Mouse (Mus musculus): Measurements from ENCODE around the gene Enthd1. TPM values are rescaled to one million over a fixed set of nuclear protein-coding genes. Genes with fewer than 3 reads are reported as not detected.
A peak's percentile ranks its signal among the peaks of the same experiment; 100 is the strongest.

Gene Enthd1
- polyA plus RNA-seq, 1 experiment, result 0.09 TPM

- H3K27me3 ChIP-seq (ENCODE audit: control insufficient read depth, insufficient read depth, low read length), result no peaks in the 10 kb centered on the region
- WGBS, result 90% methylated on average over 8 of the region's 8 CpGs
- no peaks in the 10 kb centered on the region for H3K36me3 ChIP-seq (ENCODE audit: control insufficient read depth, insufficient read depth, low read length)
- TF ChIP-seq CTCF (IDR thresholded peaks at IDR 0.05; ENCODE audit: borderline replicate concordance, control insufficient read depth, extremely low read depth, insufficient read depth, low read length, poor library complexity), result no peak
- no peak for TF ChIP-seq POLR2A (IDR thresholded peaks at IDR 0.05; ENCODE audit: control insufficient read depth, extremely low read depth, insufficient read depth, low read length, poor library complexity)
- peaks cover 54% of the 10 kb centered on the region for H3K4me1 ChIP-seq (replicated peaks; ENCODE audit: control insufficient read depth, insufficient read depth, low read length)
- no peak overlapping the region for H3K27ac ChIP-seq (ENCODE audit: control insufficient read depth, insufficient read depth, low read length)
- H3K4me3 ChIP-seq (ENCODE audit: control insufficient read depth, insufficient read depth, low read length), result no peak overlapping the region
- DNase-seq, result no peak
These were observed 32.5 kb downstream of the Enthd1 start for GRCm38 (mm10) chr15:80532281-80533072.

GRCm38 (mm10) chr15:80531026-80531425 lies 33.9 kb downstream of the Enthd1 start:
- Histone ChIP-seq H3K36me3 (ENCODE audit: control insufficient read depth, insufficient read depth, low read length) (no peaks in the 10 kb centered on the region), H3K4me3 (ENCODE audit: control insufficient read depth, insufficient read depth, low read length) (no peak overlapping the region), H3K4me1 (replicated peaks; ENCODE audit: control insufficient read depth, insufficient read depth, low read length) (peaks cover 41% of the 10 kb centered on the region), H3K27me3 (ENCODE audit: control insufficient read depth, insufficient read depth, low read length) (no peaks in the 10 kb centered on the region), H3K27ac (ENCODE audit: control insufficient read depth, insufficient read depth, low read length) (no peak overlapping the region)
- TF ChIP-seq POLR2A (IDR thresholded peaks at IDR 0.05; ENCODE audit: control insufficient read depth, extremely low read depth, insufficient read depth, low read length, poor library complexity), result no peak
- TF ChIP-seq CTCF (IDR thresholded peaks at IDR 0.05; ENCODE audit: borderline replicate concordance, control insufficient read depth, extremely low read depth, insufficient read depth, low read length, poor library complexity), result no peak
- 47% methylated on average over 9 of the region's 9 CpGs for WGBS
- DNase-seq, result no peak

GRCm38 (mm10) chr15:80529955-80530869 lies 34.7 kb downstream of the Enthd1 start:
- 72% methylated on average over 20 of the region's 20 CpGs for WGBS

GRCm38 (mm10) chr15:80521661-80522388 lies 43.1 kb downstream of the Enthd1 start:
- H3K4me1 ChIP-seq (replicated peaks; ENCODE audit: control insufficient read depth, insufficient read depth, low read length), result peaks cover 33% of the 10 kb centered on the region
- H3K27me3 ChIP-seq (ENCODE audit: control insufficient read depth, insufficient read depth, low read length), result no peaks in the 10 kb centered on the region
- no peaks in the 10 kb centered on the region for H3K36me3 ChIP-seq (ENCODE audit: control insufficient read depth, insufficient read depth, low read length)
- H3K27ac ChIP-seq (ENCODE audit: control insufficient read depth, insufficient read depth, low read length), result peak overlapping the region; percentile 32; the same call in 1 of the 2 replicates
- TF ChIP-seq POLR2A (IDR thresholded peaks at IDR 0.05; ENCODE audit: control insufficient read depth, extremely low read depth, insufficient read depth, low read length, poor library complexity) (no peak), CTCF (IDR thresholded peaks at IDR 0.05; ENCODE audit: borderline replicate concordance, control insufficient read depth, extremely low read depth, insufficient read depth, low read length, poor library complexity) (no peak)
- WGBS, result 21% methylated on average over 10 of the region's 10 CpGs
- no peak overlapping the region for H3K4me3 ChIP-seq (ENCODE audit: control insufficient read depth, insufficient read depth, low read length)
- no peak for DNase-seq

More at GRCm38 (mm10) chr15:80529955-80530869, 34.7 kb downstream of the Enthd1 start:
- no peak overlapping the region for H3K4me3 ChIP-seq (ENCODE audit: control insufficient read depth, insufficient read depth, low read length)
- TF ChIP-seq POLR2A (IDR thresholded peaks at IDR 0.05; ENCODE audit: control insufficient read depth, extremely low read depth, insufficient read depth, low read length, poor library complexity) (no peak), CTCF (IDR thresholded peaks at IDR 0.05; ENCODE audit: borderline replicate concordance, control insufficient read depth, extremely low read depth, insufficient read depth, low read length, poor library complexity) (no peak)
- H3K36me3 ChIP-seq (ENCODE audit: control insufficient read depth, insufficient read depth, low read length), result no peaks in the 10 kb centered on the region
- H3K4me1 ChIP-seq (replicated peaks; ENCODE audit: control insufficient read depth, insufficient read depth, low read length), result peaks cover 34% of the 10 kb centered on the region
- H3K27ac ChIP-seq (ENCODE audit: control insufficient read depth, insufficient read depth, low read length), result peak overlapping the region; percentile 57; the same call in 1 of the 2 replicates
- no peaks in the 10 kb centered on the region for H3K27me3 ChIP-seq (ENCODE audit: control insufficient read depth, insufficient read depth, low read length)
- DNase-seq, result no peak

GRCm38 (mm10) chr15:80519931-80520330 lies 45.0 kb downstream of the Enthd1 start:
- 96% methylated on average over 5 of the region's 5 CpGs for WGBS
- Histone ChIP-seq H3K27me3 (ENCODE audit: control insufficient read depth, insufficient read depth, low read length) (no peaks in the 10 kb centered on the region), H3K27ac (ENCODE audit: control insufficient read depth, insufficient read depth, low read length) (no peak overlapping the region), H3K36me3 (ENCODE audit: control insufficient read depth, insufficient read depth, low read length) (no peaks in the 10 kb centered on the region), H3K4me1 (replicated peaks; ENCODE audit: control insufficient read depth, insufficient read depth, low read length) (peaks cover 33% of the 10 kb centered on the region), H3K4me3 (ENCODE audit: control insufficient read depth, insufficient read depth, low read length) (no peak overlapping the region)
- TF ChIP-seq POLR2A (IDR thresholded peaks at IDR 0.05; ENCODE audit: control insufficient read depth, extremely low read depth, insufficient read depth, low read length, poor library complexity), result no peak
- no peak for TF ChIP-seq CTCF (IDR thresholded peaks at IDR 0.05; ENCODE audit: borderline replicate concordance, control insufficient read depth, extremely low read depth, insufficient read depth, low read length, poor library complexity)
- no peak for DNase-seq
